Mouse (Mus musculus) liver, embryonic 13.5 days (tissue): ENCODE measurements around the gene Togaram2. TPM values are rescaled to one million over a fixed set of nuclear protein-coding genes. Genes with fewer than 3 reads are reported as not detected.

Experiments
- ATAC-seq: fragments of 200-750 bp; cut with Nextera tagmentation; 2 replicates; pipeline ENCODE4 v1.8.0; 2017; ENCODE audit warnings: low read depth, mild to moderate bottlenecking, moderate number of reproducible peaks, moderate library complexity
- DNase-seq: peaks from one replicate; pipeline ENCODE4 v3.0.0; 2022
- H3K27ac ChIP-seq: fragments of 300-500 bp; sonication (generic); 2 replicates; pipeline ENCODE4 v1.5.1; 2015; ENCODE audit warnings: moderate library complexity, mild to moderate bottlenecking, inconsistent platforms
- H3K27me3 ChIP-seq: fragments of 300-500 bp; sonication (generic); 2 replicates; pipeline ENCODE4 v1.6.1; 2015; ENCODE audit warnings: mild to moderate bottlenecking, inconsistent platforms
- H3K36me3 ChIP-seq: fragments of 300-500 bp; sonication (generic); 2 replicates; pipeline ENCODE4 v1.6.1; 2015; ENCODE audit warnings: mild to moderate bottlenecking, inconsistent platforms
- H3K4me1 ChIP-seq: fragments of 300-500 bp; sonication (generic); replicated peaks from 2 replicates; pipeline ENCODE4 v1.6.1; 2015; ENCODE audit warnings: inconsistent platforms
- H3K4me2 ChIP-seq: fragments of 300-500 bp; sonication (generic); 2 replicates; pipeline ENCODE4 v1.6.1; 2015; ENCODE audit warnings: inconsistent platforms, mild to moderate bottlenecking, moderate library complexity
- H3K4me3 ChIP-seq: fragments of 300-500 bp; sonication (generic); replicated peaks from 2 replicates; pipeline ENCODE4 v1.5.1; 2015; ENCODE audit warnings: mild to moderate bottlenecking, inconsistent platforms
- H3K9ac ChIP-seq: fragments of 300-500 bp; sonication (generic); 2 replicates; pipeline ENCODE4 v1.6.1; 2015; ENCODE audit warnings: mild to moderate bottlenecking, inconsistent platforms
- H3K9me3 ChIP-seq: fragments of 300-500 bp; sonication (generic); replicated peaks from 2 replicates; pipeline ENCODE4 v1.6.1; 2016; ENCODE audit warnings: inconsistent platforms
- WGBS: fragments of 180-500 bp; shearing (Covaris S2); methylation state at CpG from one replicate; pipeline ENCODE4 v1.1.7; 2015; ENCODE audit not compliant: insufficient replicate concordance; 5-methylcytosine and 5-hydroxymethylcytosine counted together
- polyA plus RNA-seq: library from polyadenylated mRNA; unstranded; fragments of >200 nt; fragmentation: Nextera tagmentation; extraction: Ambion mirVana; gene quantifications from 2 replicates; pipeline ENCODE4 v1.2.1, GENCODE M21; 2015

The Togaram2 gene
- polyA plus RNA-seq, 1 experiment from 2014 or later = not detected

DNA sequence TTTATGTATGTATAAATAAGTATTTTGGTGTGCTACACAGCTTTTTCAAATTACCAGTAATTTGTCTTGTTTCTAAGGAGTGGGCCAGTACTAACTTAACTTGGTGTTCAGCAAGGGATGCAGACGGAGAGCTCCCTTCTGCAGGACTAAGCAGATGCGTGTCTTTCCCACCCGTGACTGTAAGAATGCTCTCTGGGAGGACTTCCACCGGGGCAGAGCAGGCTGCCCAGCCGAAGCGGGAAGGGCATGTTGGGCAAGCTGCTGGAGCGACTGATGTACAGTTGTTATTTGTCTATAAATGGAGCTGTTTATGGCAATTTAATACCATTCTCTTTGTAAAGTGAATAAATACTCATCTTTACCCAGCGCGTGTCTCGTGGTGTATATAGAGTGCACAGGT, 14.4 kb upstream of the Togaram2 start:
- no peaks in the 10 kb centered on the region for H3K9me3 ChIP-seq
- H3K4me1 ChIP-seq = peaks cover 14% of the 10 kb centered on the region
- no peak overlapping the region for H3K9ac ChIP-seq
- DNase-seq = no peak
- H3K4me2 ChIP-seq = no peak overlapping the region
- H3K4me3 ChIP-seq = no peak overlapping the region
- H3K36me3 ChIP-seq = peaks cover 42% of the 10 kb centered on the region
- WGBS = 80% methylated on average over 10 of the region's 10 CpGs
- no peak overlapping the region for H3K27ac ChIP-seq
- no peak for ATAC-seq
- H3K27me3 ChIP-seq = no peaks in the 10 kb centered on the region

- Histone ChIP-seq H3K4me1 (peaks cover 14% of the 10 kb centered on the region), H3K36me3 (peaks cover 32% of the 10 kb centered on the region), H3K27me3 (no peaks in the 10 kb centered on the region), H3K4me3 (no peak overlapping the region), H3K4me2 (no peak overlapping the region), H3K9ac (no peak overlapping the region), H3K27ac (no peak overlapping the region), H3K9me3 (no peaks in the 10 kb centered on the region)
- WGBS = 21% methylated on average over 1 of the region's 1 CpGs
- ATAC-seq (no peak), DNase-seq (no peak)
Observed at GRCm38 (mm10) chr17:71660390-71660789, 12.7 kb upstream of the Togaram2 start.

DNA sequence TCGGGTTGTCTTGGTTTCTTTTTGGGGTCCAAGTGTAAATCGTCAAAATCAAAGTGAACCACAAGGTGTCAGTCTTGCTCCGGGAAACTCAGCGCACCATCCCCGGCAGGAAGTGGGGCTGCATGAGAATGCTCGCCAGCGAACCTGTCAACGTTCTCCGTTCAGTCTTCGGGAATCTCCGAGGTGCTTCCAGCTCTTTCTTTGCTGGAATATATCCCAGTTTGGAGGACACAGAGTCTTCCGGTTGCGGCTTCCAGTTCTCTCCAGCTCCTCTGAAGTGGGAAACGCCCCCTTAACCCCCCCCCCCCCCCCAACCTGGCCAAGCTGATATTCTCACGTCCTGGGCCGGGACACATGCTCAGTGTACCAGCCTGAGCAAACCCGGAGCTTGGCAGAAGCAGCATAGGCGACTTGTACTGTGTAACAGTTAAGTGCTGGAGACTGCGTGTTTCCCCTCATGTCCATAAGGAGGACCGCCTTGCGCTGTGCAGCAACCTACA, 10.3 kb upstream of the Togaram2 start:
- no peak overlapping the region for H3K27ac ChIP-seq
- peak overlapping the region; percentile 44 for H3K4me3 ChIP-seq
- 13% methylated on average over 21 of the region's 21 CpGs for WGBS
- H3K36me3 ChIP-seq = peaks cover 10% of the 10 kb centered on the region
- no peaks in the 10 kb centered on the region for H3K27me3 ChIP-seq
- ATAC-seq (peak; percentile 57; the same call in 1 of the 2 replicates), DNase-seq (peak; percentile 33)
- H3K4me1 ChIP-seq = peaks cover 14% of the 10 kb centered on the region
- H3K4me2 ChIP-seq = peak overlapping the region; percentile 66
- no peaks in the 10 kb centered on the region for H3K9me3 ChIP-seq
- peak overlapping the region; percentile 44 for H3K9ac ChIP-seq

DNA sequence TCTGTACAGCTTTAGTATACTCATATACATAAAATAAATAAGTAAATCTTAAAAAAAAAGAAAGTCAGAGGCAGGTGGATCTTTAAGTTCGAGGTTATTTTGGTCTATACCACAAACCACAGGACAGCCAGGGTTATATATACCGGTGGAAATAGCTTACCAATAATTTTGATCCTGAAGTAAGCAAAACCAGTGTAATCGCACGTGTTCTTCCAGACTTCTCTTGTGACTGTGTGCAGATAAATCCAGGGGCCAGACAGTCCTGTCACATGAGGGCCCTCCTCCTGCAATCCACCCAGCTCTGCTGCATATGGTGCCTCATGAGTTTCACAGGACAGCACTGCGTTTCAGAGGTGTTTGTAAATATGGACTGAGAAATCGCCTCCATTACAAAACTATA, 9.6 kb upstream of the Togaram2 start:
- H3K4me2 ChIP-seq = no peak overlapping the region
- H3K27ac ChIP-seq = no peak overlapping the region
- ATAC-seq (no peak), DNase-seq (no peak)
- WGBS = 45% methylated on average over 6 of the region's 6 CpGs
- no peak overlapping the region for H3K9ac ChIP-seq
- H3K4me3 ChIP-seq = no peak overlapping the region
- H3K27me3 ChIP-seq = no peaks in the 10 kb centered on the region
- H3K4me1 ChIP-seq = peaks cover 14% of the 10 kb centered on the region
- no peaks in the 10 kb centered on the region for H3K9me3 ChIP-seq
- peaks cover 6% of the 10 kb centered on the region for H3K36me3 ChIP-seq

GRCm38 (mm10) chr17:71664172-71664571, 8.9 kb upstream of the Togaram2 start:
- no peaks in the 10 kb centered on the region for H3K36me3 ChIP-seq

DNA sequence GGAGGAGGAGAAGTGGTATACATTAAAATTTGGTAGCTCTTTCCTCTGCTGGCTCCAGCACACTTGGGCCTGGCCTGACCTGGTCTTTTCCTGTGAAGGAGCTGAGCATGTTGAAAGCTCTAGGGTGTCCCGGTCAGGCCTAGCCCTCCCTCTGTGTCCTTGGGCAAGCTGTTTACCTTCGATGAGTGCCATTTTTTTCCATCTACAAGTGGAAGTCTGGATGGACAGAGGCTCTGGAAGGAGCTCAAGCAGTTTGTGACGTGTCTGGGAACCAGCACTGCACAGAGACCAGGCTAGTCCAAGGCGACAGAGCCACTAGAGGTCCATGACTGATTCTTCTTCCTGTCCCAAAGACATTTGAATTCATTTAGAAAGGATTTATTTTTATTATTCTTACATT, 7.9 kb upstream of the Togaram2 start:
- no peak overlapping the region for H3K4me2 ChIP-seq
- H3K27ac ChIP-seq = no peak overlapping the region
- ATAC-seq (no peak), DNase-seq (no peak)
- no peaks in the 10 kb centered on the region for H3K36me3 ChIP-seq
- H3K27me3 ChIP-seq = no peaks in the 10 kb centered on the region
- H3K4me3 ChIP-seq = no peak overlapping the region
- no peaks in the 10 kb centered on the region for H3K9me3 ChIP-seq
- H3K9ac ChIP-seq = no peak overlapping the region
- 64% methylated on average over 4 of the region's 4 CpGs for WGBS
- H3K4me1 ChIP-seq = peaks cover 14% of the 10 kb centered on the region

More at GRCm38 (mm10) chr17:71664172-71664571, 8.9 kb upstream of the Togaram2 start:
- no peaks in the 10 kb centered on the region for H3K9me3 ChIP-seq
- no peak overlapping the region for H3K27ac ChIP-seq
- no peak for ATAC-seq
- H3K4me1 ChIP-seq = peaks cover 14% of the 10 kb centered on the region
- H3K9ac ChIP-seq = no peak overlapping the region
- WGBS = 25% methylated on average over 1 of the region's 1 CpGs
- H3K4me3 ChIP-seq = no peak overlapping the region
- H3K4me2 ChIP-seq = no peak overlapping the region
- DNase-seq = no peak
- H3K27me3 ChIP-seq = no peaks in the 10 kb centered on the region

- no peak for ATAC-seq
- no peak overlapping the region for H3K9ac ChIP-seq
- H3K36me3 ChIP-seq = no peaks in the 10 kb centered on the region
- 58% methylated on average over 5 of the region's 5 CpGs for WGBS
- H3K4me1 ChIP-seq = no peaks in the 10 kb centered on the region
- no peak for DNase-seq
- H3K27ac ChIP-seq = no peak overlapping the region
- H3K4me2 ChIP-seq = no peak overlapping the region
- no peaks in the 10 kb centered on the region for H3K27me3 ChIP-seq
- H3K9me3 ChIP-seq = no peaks in the 10 kb centered on the region
- H3K4me3 ChIP-seq = no peak overlapping the region
Observed at GRCm38 (mm10) chr17:71669511-71669910, 3.5 kb upstream of the Togaram2 start.

GRCm38 (mm10) chr17:71671840-71672546, 1.1 kb upstream of the Togaram2 start:
- DNase-seq (peak; percentile 20), ATAC-seq (no peak)
- Histone ChIP-seq H3K9ac (no peak overlapping the region), H3K4me2 (no peak overlapping the region), H3K4me1 (no peaks in the 10 kb centered on the region), H3K4me3 (no peak overlapping the region), H3K9me3 (no peaks in the 10 kb centered on the region), H3K36me3 (no peaks in the 10 kb centered on the region), H3K27ac (no peak overlapping the region), H3K27me3 (no peaks in the 10 kb centered on the region)
- WGBS = 50% methylated on average over 17 of the region's 17 CpGs

- no peak overlapping the region for H3K27ac ChIP-seq
- H3K36me3 ChIP-seq = no peaks in the 10 kb centered on the region
- 61% methylated on average over 9 of the region's 9 CpGs for WGBS
- H3K4me3 ChIP-seq = no peak overlapping the region
- DNase-seq (no peak), ATAC-seq (no peak)
- H3K9ac ChIP-seq = no peak overlapping the region
- H3K4me2 ChIP-seq = no peak overlapping the region
- no peaks in the 10 kb centered on the region for H3K9me3 ChIP-seq
- no peaks in the 10 kb centered on the region for H3K27me3 ChIP-seq
- no peaks in the 10 kb centered on the region for H3K4me1 ChIP-seq
Observed at GRCm38 (mm10) chr17:71673936-71674335, 875 bp downstream of the Togaram2 start.

DNA sequence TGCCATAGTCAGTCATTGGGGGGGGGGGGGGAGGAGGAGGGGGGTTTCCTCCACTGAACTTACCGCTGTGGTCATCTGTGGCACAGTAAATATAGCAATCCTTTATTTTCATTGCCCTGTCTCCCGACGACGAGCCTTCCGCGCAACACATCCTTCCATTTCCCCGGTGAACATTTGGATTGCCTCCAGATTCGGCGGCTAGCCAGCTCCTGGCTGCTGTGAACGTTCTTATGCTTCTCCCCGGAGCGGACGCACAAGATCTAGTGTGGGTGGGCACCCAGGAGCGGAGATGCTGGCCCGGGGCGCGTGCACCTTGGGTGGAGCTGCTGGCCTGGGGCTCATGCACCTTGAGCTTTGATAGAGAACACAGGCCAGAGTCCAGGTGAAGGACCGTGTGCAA, 1.8 kb downstream of the Togaram2 start:
- Histone ChIP-seq H3K4me1 (no peaks in the 10 kb centered on the region), H3K36me3 (no peaks in the 10 kb centered on the region), H3K9ac (no peak overlapping the region), H3K27ac (no peak overlapping the region), H3K4me2 (no peak overlapping the region), H3K9me3 (no peaks in the 10 kb centered on the region), H3K4me3 (no peak overlapping the region), H3K27me3 (no peaks in the 10 kb centered on the region)
- WGBS = 84% methylated on average over 18 of the region's 18 CpGs
- ATAC-seq (no peak), DNase-seq (no peak)

DNA sequence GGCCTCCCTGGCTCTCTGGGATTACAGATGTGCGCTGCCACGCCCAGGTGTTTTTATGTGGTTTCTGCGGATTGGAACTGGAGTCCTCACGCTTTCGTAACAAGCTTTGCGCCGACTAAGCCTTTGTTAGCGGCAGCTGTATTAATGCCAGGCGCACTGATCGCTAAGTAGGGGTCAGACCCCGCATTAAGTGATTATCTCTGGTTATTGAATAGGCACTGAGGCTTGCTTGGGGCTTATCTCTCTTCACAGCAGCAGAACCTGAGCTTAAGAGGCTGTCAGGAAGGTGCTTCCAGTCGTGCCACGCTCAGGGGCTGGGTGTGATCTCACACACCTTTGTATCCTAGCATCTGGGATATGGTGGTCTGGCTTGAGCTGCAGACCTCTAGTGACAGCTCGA, 8.6 kb downstream of the Togaram2 start:
- Histone ChIP-seq H3K36me3 (no peaks in the 10 kb centered on the region), H3K4me2 (no peak overlapping the region), H3K27me3 (no peaks in the 10 kb centered on the region), H3K27ac (no peak overlapping the region), H3K4me1 (0 out of 2 replicates have a peak, but pooled peaks cover 2% of the 10 kb centered on the region), H3K9me3 (no peaks in the 10 kb centered on the region), H3K4me3 (no peak overlapping the region), H3K9ac (no peak overlapping the region)
- DNase-seq (no peak), ATAC-seq (no peak)
- whole genome bisulfite sequencing = 64% methylated on average over 14 of the region's 14 CpGs

- ATAC-seq = no peak
- Histone ChIP-seq H3K27me3 (no peaks in the 10 kb centered on the region), H3K27ac (no peak overlapping the region), H3K4me2 (no peak overlapping the region), H3K9me3 (no peaks in the 10 kb centered on the region), H3K4me1 (0 out of 2 replicates have a peak, but pooled peaks cover 2% of the 10 kb centered on the region), H3K36me3 (no peaks in the 10 kb centered on the region), H3K4me3 (no peak overlapping the region), H3K9ac (no peak overlapping the region)
- no peak for DNase-seq
- 77% methylated on average over 4 of the region's 4 CpGs for WGBS
Observed at GRCm38 (mm10) chr17:71682379-71682778, 9.3 kb downstream of the Togaram2 start.
